ENCODE assay signal across 16 mouse cellular contexts in the genomic region with DNA sequence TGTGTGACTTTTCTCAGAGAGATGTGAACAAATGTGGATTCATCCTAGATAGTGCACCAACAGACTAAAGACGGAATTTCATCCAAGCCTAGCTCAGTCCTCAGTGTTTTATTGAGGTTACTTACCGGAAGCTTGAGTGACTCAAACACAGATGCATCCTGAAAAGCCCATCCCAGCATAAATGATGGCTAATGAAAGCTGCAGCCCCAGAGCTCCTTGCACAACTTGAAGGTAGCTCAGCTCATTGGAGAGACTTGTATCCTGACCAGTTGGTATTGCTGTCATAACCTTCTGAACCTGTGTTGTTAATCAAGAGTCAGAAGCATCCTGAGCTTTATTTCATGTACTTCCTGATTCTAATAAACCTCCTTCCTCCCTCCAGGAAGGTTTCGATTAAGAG.
DNase-seq lines count a peak whose midpoint lies in the region; ATAC-seq and TF ChIP-seq lines count a peak whose summit lies in the region.
"Had no signal": no experiment of that assay in that cellular context is flagged by ENCODE, and none has a peak within 500 bp of the region (broad histone marks: within the 10 kb centered on the region; RNA-seq: fewer than 3 reads in every experiment).

No protein-coding gene starts in this region.

- no peak for TF ChIP-seq POLR2A in heart, adult 2 months (IDR thresholded peaks at IDR 0.05; ENCODE audit: insufficient read depth, low read depth, low read length)

- TF ChIP-seq EP300 in heart, adult 2 months (IDR thresholded peaks at IDR 0.05; ENCODE audit: insufficient read depth, low read depth, low read length), result no peak
- TF ChIP-seq EP300 in lung, postnatal 0 days (IDR thresholded peaks at IDR 0.05), result no peak

- H3K4me1 ChIP-seq in heart, adult 2 months (ENCODE audit: control insufficient read depth, insufficient read depth, low read length), result no peaks in the 10 kb centered on the region
- H3K4me1 ChIP-seq in lung, embryonic 14.5 days (ENCODE audit: insufficient read depth), result no peaks in the 10 kb centered on the region
- no peaks in the 10 kb centered on the region for H3K4me1 ChIP-seq in lung, postnatal 0 days (ENCODE audit: insufficient read depth, low read depth, low read length)
- H3K4me1 ChIP-seq: embryonic facial prominence, embryonic 13.5 days; forebrain, embryonic 12.5 days; hindbrain, embryonic 15.5 days had no signal

- no peak overlapping the region for H3K9ac ChIP-seq in heart, adult 2 months (ENCODE audit: low read depth, low read length)
- H3K9ac ChIP-seq in lung, embryonic 14.5 days, result no peak overlapping the region
- H3K9ac ChIP-seq in lung, postnatal 0 days (replicated peaks; ENCODE audit: low read depth), result no peak overlapping the region
- H3K9ac ChIP-seq: embryonic facial prominence, embryonic 13.5 days; forebrain, embryonic 12.5 days; hindbrain, embryonic 15.5 days had no signal

- H3K4me3 ChIP-seq in heart, adult 2 months, result no peak overlapping the region
- no peak overlapping the region for H3K4me3 ChIP-seq in lung, embryonic 14.5 days (ENCODE audit: low read depth, low read length)
- no peak overlapping the region for H3K4me3 ChIP-seq in lung, postnatal 0 days (ENCODE audit: low read depth, low read length)
- H3K4me3 ChIP-seq: embryonic facial prominence, embryonic 13.5 days; forebrain, embryonic 12.5 days; hindbrain, embryonic 15.5 days had no signal

- H3K36me3 ChIP-seq in heart, adult 2 months (ENCODE audit: control insufficient read depth, insufficient read depth, low read length), result no peaks in the 10 kb centered on the region
- no peaks in the 10 kb centered on the region for H3K36me3 ChIP-seq in lung, embryonic 14.5 days (ENCODE audit: insufficient read depth)
- H3K36me3 ChIP-seq in lung, postnatal 0 days (ENCODE audit: insufficient read depth, low read length), result no peaks in the 10 kb centered on the region
- H3K36me3 ChIP-seq: embryonic facial prominence, embryonic 13.5 days; forebrain, embryonic 12.5 days; hindbrain, embryonic 15.5 days had no signal

- H3K79me2 ChIP-seq in heart, adult 2 months (replicated peaks; ENCODE audit: control insufficient read depth, insufficient read depth, low read length), result no peaks in the 10 kb centered on the region

- TF ChIP-seq CTCF in heart, adult 2 months (IDR thresholded peaks at IDR 0.05), result no peak
- no peak for TF ChIP-seq CTCF in lung, embryonic 14.5 days (IDR thresholded peaks at IDR 0.05; ENCODE audit: low read depth)
- TF ChIP-seq CTCF in lung, postnatal 0 days (IDR thresholded peaks at IDR 0.05), result no peak

- H3K9me3 ChIP-seq in lung, embryonic 14.5 days (ENCODE audit: low read depth, low read length), result no peaks in the 10 kb centered on the region
- H3K9me3 ChIP-seq in lung, postnatal 0 days (ENCODE audit: low read length), result no peaks in the 10 kb centered on the region
- H3K9me3 ChIP-seq: embryonic facial prominence, embryonic 13.5 days; forebrain, embryonic 12.5 days; hindbrain, embryonic 15.5 days had no signal

- H3K27me3 ChIP-seq in heart, adult 2 months (ENCODE audit: control insufficient read depth, insufficient read depth, low read length), result no peaks in the 10 kb centered on the region
- no peaks in the 10 kb centered on the region for H3K27me3 ChIP-seq in lung, embryonic 14.5 days (ENCODE audit: insufficient read depth, low read length)
- no peaks in the 10 kb centered on the region for H3K27me3 ChIP-seq in lung, postnatal 0 days (replicated peaks; ENCODE audit: insufficient read depth, low read length)
- H3K27me3 ChIP-seq: embryonic facial prominence, embryonic 13.5 days; forebrain, embryonic 12.5 days; hindbrain, embryonic 15.5 days had no signal

- no peak for ATAC-seq in lung, embryonic 14.5 days (ENCODE audit: insufficient read depth)
- no peak for ATAC-seq in lung, postnatal 0 days
- ATAC-seq in megakaryocyte progenitor cell, adult 5-6 weeks (replicated peaks; ENCODE audit: poor library complexity), result peak; percentile 46
- ATAC-seq: forebrain, embryonic 16.5 days had no signal

- intact Hi-C loops in heart, adult 2 months (cut with DNase I), result no loop called here

- H3K27ac ChIP-seq in heart, adult 2 months, result no peak overlapping the region
- no peak overlapping the region for H3K27ac ChIP-seq in lung, embryonic 14.5 days (ENCODE audit: low read depth)
- no peak overlapping the region for H3K27ac ChIP-seq in lung, postnatal 0 days (ENCODE audit: low read length)
- H3K27ac ChIP-seq: embryonic facial prominence, embryonic 13.5 days; forebrain, embryonic 12.5 days; hindbrain, embryonic 15.5 days had no signal

- WGBS in heart, adult 2 months, result 44% methylated on average over 3 of the region's 3 CpGs
- 62% methylated on average over 3 of the region's 3 CpGs for WGBS in lung, embryonic 14.5 days
- WGBS in lung, postnatal 0 days, result 64% methylated on average over 3 of the region's 3 CpGs

- no peak overlapping the region for H3K4me2 ChIP-seq in lung, embryonic 14.5 days
- no peak overlapping the region for H3K4me2 ChIP-seq in lung, postnatal 0 days (replicated peaks; ENCODE audit: low read depth, low read length)
- H3K4me2 ChIP-seq: embryonic facial prominence, embryonic 13.5 days; forebrain, embryonic 12.5 days; heart, embryonic 11.5 days; hindbrain, embryonic 15.5 days had no signal

- DNase-seq in heart, adult 8-10 months (ENCODE audit: low spot score), result peak; percentile 0
- DNase-seq in heart, adult 2 months, result no peak
- peak; percentile 5 for DNase-seq in lung, embryonic 14.5 days
- no peak for DNase-seq in lung, postnatal 0 days (ENCODE audit: low spot score)
- DNase-seq in gastrocnemius, postnatal 25 days, result no peak
- no peak for DNase-seq in adipocyte (ENCODE audit: low spot score)
- DNase-seq: adrenal gland, adult 8-10 months; cerebellum, adult 11-12 months; cerebellum, adult 9-10 months; gastrocnemius, postnatal 10 days had no signal

Comparison
In these comparisons a context has a peak if more than half of its experiments do, and no peak if none do; other contexts are left out.
1. DNase-seq: peak in heart, adult 8-10 months (single experiment) and lung, embryonic 14.5 days (single experiment); none in heart, adult 2 months (0 of 2), lung, postnatal 0 days (single experiment), gastrocnemius, postnatal 25 days (single experiment) and adipocyte (single experiment).